Mouse (Mus musculus) heart, embryonic 13.5 days (tissue): Measurements from ENCODE around the gene Pxn. TPM values are rescaled to one million over a fixed set of nuclear protein-coding genes. Genes with fewer than 3 reads are reported as not detected.
"Not testable (repeated sequence)": the region's sequence is repeated elsewhere in the genome, so short reads cannot be mapped to it uniquely, and the experiment has no call there.

Source experiments
- ATAC-seq: fragments of 200-750 bp; cut with Nextera tagmentation; 2 replicates; pipeline ENCODE4 v1.8.0; 2017; ENCODE audit warnings: moderate TSS enrichment; ENCODE audit not compliant: insufficient number of reproducible peaks, low FRiP score, low TSS enrichment; ENCODE audit errors: extremely low read depth
- H3K27ac ChIP-seq: fragments of 300-500 bp; sonication (generic); replicated peaks from 2 replicates; pipeline ENCODE4 v1.5.1; 2015; ENCODE audit warnings: moderate library complexity, mild to moderate bottlenecking, inconsistent platforms
- H3K27me3 ChIP-seq: fragments of 300-500 bp; sonication (generic); replicated peaks from 2 replicates; pipeline ENCODE4 v1.6.1; 2015; ENCODE audit warnings: mild to moderate bottlenecking, inconsistent platforms
- H3K36me3 ChIP-seq: fragments of 300-500 bp; sonication (generic); 2 replicates; pipeline ENCODE4 v1.6.1; 2015; ENCODE audit warnings: mild to moderate bottlenecking, inconsistent platforms
- H3K4me1 ChIP-seq: fragments of 300-500 bp; sonication (generic); 2 replicates; pipeline ENCODE4 v1.6.1; 2015; ENCODE audit warnings: inconsistent platforms
- H3K4me2 ChIP-seq: fragments of 300-500 bp; sonication (generic); 2 replicates; pipeline ENCODE4 v1.6.1; 2015; ENCODE audit warnings: inconsistent platforms, mild to moderate bottlenecking, moderate library complexity
- H3K4me3 ChIP-seq: fragments of 300-500 bp; sonication (generic); 2 replicates; pipeline ENCODE4 v1.5.1; 2015; ENCODE audit warnings: moderate library complexity, mild to moderate bottlenecking, inconsistent platforms
- H3K9ac ChIP-seq: fragments of 300-500 bp; sonication (generic); 2 replicates; pipeline ENCODE4 v1.6.1; 2015; ENCODE audit warnings: inconsistent platforms, mild to moderate bottlenecking, moderate library complexity
- H3K9me3 ChIP-seq: fragments of 300-500 bp; sonication (generic); 2 replicates; pipeline ENCODE4 v1.6.1; 2016; ENCODE audit warnings: inconsistent platforms
- WGBS: fragments of 180-500 bp; shearing (Covaris S2); methylation state at CpG from one replicate; pipeline ENCODE4 v1.1.7; 2015; ENCODE audit warnings: mixed read lengths; 5-methylcytosine and 5-hydroxymethylcytosine counted together
- polyA plus RNA-seq: library from polyadenylated mRNA; unstranded; fragments of >200 nt; fragmentation: Nextera tagmentation; extraction: Ambion mirVana; gene quantifications from 2 replicates; pipeline ENCODE4 v1.2.1, GENCODE M21; 2015

Gene Pxn
- polyA plus RNA-seq, 1 experiment from 2014 or later: 31.7 TPM

DNA sequence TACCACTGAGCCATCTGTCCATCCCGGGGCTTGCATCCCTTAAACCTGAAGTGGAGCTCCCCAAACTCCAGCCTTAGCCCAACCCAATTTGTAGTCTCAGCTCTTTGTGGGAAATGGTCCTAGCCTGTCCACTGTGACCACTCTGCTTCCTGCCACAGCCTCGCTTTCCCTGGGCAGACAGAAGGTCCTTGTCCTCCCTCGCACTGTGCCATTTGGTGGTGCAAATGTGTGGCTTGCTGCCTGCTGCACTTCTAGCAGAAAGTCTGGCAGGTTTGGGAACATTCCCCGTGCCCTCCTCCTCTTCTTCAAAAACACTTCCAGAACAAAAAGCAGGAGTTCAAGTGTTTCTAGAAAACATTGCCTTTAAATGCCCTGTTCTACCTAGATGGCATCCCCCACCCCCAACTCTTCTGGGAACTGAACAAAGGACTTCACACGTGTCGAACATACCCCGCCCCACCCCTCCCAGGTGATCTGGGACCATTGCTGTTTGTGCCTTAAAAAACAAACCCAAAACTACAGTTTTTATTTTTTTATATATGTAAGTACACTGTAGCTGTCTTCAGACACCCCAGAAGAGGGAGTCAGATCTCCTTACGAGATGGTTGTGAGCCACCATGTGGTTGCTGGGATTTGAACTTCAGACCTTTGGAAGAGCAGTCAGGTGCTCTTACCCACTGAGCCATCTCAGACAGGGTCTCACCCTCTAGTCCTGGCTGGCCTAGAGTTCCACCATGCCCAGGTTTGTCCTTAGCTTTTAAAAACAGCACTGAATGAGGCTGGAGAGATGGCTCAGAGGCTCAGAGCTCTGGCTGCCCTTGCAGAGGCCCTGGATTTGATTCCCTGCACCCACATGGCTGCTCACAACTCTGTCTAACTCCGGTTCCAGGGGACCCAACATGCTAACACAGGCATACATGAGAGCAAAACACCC lies 7.9 kb upstream of the Pxn start:
- Histone ChIP-seq H3K36me3 (no peaks in the 10 kb centered on the region), H3K4me2 (no peak overlapping the region), H3K4me3 (no peak overlapping the region), H3K27ac (no peak overlapping the region), H3K27me3 (no peaks in the 10 kb centered on the region; the same call in 1 of the 2 replicates), H3K9ac (no peak overlapping the region), H3K4me1 (peaks cover 11% of the 10 kb centered on the region), H3K9me3 (no peaks in the 10 kb centered on the region)
- 45% methylated on average over 9 of the region's 9 CpGs for WGBS
- no peak for ATAC-seq

DNA sequence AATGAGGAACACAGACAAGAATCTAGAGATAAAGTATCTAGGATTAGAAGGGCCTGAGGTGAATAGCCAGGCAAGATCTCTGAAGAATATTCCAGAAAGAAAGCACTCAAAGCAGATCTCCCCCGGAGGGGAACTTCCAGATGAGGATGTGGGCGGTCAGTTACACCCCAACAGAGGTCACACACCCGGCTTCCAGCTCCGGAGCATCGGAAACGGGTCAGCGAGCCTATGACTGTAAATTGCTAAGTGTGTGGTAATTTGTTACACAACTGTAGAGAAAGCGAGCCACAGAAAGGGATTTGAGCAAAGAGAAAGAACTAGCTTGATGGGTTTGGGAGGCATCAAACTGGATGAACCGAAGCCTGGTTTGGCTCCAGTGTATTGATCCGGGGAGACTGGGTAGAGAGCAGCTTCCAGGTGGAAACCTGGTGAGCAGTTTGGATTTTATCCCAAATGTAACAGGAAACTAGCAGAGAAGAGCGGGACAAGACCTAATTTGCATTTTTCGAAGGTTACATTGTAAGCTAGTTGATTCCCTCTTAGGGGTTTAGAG lies 6.0 kb upstream of the Pxn start:
- no peak overlapping the region for H3K4me3 ChIP-seq
- no peak for ATAC-seq
- 70% methylated on average over 12 of the region's 12 CpGs for WGBS
- no peak overlapping the region for H3K27ac ChIP-seq
- H3K9me3 ChIP-seq: no peaks in the 10 kb centered on the region
- H3K36me3 ChIP-seq: no peaks in the 10 kb centered on the region
- no peaks in the 10 kb centered on the region; the same call in 1 of the 2 replicates for H3K27me3 ChIP-seq
- no peaks in the 10 kb centered on the region for H3K4me1 ChIP-seq
- H3K9ac ChIP-seq: no peak overlapping the region
- H3K4me2 ChIP-seq: no peak overlapping the region

DNA sequence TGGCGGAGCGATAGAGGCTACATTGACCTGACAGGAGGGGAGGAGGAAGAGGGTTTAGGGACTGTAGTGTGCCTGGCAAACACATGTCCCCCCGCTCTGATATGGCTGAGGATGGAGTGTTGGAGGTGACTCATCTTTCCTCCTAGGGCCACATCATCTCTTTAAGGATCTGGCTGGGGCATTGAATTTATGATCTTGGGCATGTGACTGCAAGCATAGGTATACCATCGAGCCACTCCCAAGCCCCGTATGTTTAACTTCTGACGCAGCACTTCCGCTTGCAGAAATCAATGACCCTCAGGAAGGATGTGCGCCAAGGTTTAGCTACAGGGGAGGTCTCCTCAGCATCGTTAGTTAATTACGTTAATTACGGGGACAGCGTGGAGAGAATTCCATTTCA lies 3.4 kb upstream of the Pxn start:
- Histone ChIP-seq H3K9ac (no peak overlapping the region), H3K4me3 (no peak overlapping the region), H3K4me1 (peaks cover 11% of the 10 kb centered on the region), H3K27me3 (no peaks in the 10 kb centered on the region; the same call in 1 of the 2 replicates), H3K9me3 (no peaks in the 10 kb centered on the region), H3K4me2 (no peak overlapping the region), H3K36me3 (no peaks in the 10 kb centered on the region), H3K27ac (no peak overlapping the region)
- 56% methylated on average over 12 of the region's 12 CpGs for WGBS
- no peak for ATAC-seq

DNA sequence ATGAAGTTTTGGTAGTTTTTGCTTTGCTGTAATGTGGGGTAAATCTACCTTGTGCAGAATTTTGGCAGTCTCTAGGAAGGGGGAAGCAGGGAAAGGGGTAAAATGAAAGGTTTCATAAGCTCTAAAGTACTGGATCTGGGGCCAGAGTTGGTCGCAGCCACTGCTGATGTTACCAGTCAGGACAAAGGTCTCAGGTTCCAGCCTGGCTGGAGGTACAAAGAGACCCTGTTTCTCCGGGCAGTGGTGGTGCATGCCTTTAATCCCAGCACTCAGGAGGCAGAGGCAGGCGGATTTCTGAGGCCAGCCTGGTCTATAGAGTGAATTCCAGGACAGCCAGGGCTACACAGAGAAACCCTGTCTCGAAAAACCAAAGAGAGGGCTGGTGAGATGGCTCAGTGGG lies 859 bp upstream of the Pxn start:
- WGBS: 65% methylated on average over 4 of the region's 4 CpGs
- not testable (repeated sequence) for H3K9ac ChIP-seq, ATAC-seq, H3K9me3 ChIP-seq, H3K4me2 ChIP-seq, H3K36me3 ChIP-seq, H3K27me3 ChIP-seq, H3K4me3 ChIP-seq, H3K27ac ChIP-seq
- H3K4me1 ChIP-seq: peaks cover 36% of the 10 kb centered on the region

DNA sequence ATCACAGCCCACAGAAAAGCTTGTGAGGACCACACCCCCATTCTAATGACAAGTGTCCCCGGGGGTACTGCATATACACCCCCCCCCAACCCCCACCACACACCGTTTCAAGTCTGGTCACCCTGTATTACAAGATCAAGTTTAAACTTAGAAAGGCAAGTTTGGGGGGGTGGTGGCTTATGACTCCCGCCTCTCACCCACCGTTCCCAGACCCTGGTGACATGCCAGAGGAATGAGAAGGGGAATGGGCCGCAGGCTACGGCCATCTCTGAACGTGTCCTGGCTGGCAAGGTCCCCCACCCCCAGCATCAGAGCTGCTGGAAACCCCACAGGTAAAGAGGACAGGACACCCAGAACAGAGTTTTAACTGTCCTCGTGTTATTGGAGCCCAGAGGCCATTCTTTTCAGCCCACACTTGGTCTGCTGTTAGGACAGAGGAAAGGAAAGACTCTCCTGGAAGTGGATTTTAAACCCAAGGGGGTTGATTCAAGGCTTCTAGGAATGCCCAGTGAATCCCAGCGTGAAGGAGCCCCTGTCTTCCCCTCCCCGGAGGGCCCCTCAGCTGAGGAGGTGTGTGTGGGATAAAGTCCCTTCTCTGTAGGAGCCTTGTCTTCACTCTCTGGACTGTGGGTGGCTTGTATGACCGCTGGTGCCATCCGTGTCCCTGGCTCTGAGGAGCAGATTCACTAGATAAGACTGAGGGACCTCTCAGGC lies 948 bp downstream of the Pxn start:
- Histone ChIP-seq H3K9ac (peak overlapping the region; percentile 98), H3K27ac (peak overlapping the region; percentile 75), H3K36me3 (peaks cover 5% of the 10 kb centered on the region), H3K27me3 (no peaks in the 10 kb centered on the region; the same call in 1 of the 2 replicates), H3K9me3 (no peaks in the 10 kb centered on the region), H3K4me1 (peaks cover 47% of the 10 kb centered on the region), H3K4me3 (peak overlapping the region; percentile 95), H3K4me2 (peak overlapping the region; percentile 94)
- ATAC-seq: 0 out of 2 replicates have a peak, but pooled peaks have one; percentile 3
- WGBS: 14% methylated on average over 12 of the region's 12 CpGs

DNA sequence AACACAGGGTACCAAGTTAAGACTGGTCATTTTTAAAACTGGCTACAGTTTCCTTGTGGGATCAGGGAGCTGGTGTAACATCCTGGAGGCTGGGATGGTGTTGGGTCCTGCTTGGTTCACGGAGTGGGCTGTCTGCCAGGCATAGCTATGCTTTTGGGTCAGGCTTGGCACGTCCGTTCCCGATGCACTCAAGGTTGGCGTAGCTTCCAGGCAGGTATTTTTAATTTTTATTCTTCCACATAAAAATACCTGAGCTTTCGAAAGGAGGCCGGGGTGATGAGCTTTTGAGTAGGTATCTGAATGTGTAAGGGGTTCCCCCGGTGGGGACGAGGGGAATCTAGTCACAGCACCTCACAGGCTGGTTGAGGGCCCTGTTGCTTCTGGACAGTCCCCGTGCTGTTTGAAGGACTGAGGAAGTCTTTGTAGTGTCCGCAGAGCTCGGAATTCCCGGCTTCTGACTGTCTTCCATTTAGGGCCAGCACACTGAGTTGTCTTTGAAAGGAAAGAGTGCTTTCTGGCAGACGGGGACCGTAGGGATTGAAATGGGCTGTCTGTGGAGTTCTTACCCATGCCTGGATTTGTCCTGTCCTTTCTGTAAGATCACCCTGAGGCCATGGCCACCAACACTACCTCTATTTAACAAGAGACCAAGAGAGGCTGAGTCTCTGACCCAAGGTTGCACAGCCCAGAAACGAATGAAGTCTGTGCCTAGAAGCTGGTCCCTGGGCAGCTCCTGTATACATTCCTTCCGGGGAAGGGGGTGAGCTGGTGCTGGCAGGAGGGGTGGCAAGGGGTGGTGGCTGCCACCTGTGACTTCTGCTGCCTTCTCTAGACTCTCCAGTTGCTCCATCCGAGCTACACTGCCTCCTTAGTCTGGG lies 1.7 kb downstream of the Pxn start:
- Histone ChIP-seq H3K4me2 (peak overlapping the region; percentile 94), H3K4me1 (peaks cover 48% of the 10 kb centered on the region), H3K4me3 (peak overlapping the region; percentile 95), H3K27me3 (no peaks in the 10 kb centered on the region; the same call in 1 of the 2 replicates), H3K9ac (peak overlapping the region; percentile 98), H3K27ac (peak overlapping the region; percentile 75), H3K9me3 (no peaks in the 10 kb centered on the region), H3K36me3 (peaks cover 11% of the 10 kb centered on the region)
- 51% methylated on average over 18 of the region's 18 CpGs for WGBS
- no peak for ATAC-seq

DNA sequence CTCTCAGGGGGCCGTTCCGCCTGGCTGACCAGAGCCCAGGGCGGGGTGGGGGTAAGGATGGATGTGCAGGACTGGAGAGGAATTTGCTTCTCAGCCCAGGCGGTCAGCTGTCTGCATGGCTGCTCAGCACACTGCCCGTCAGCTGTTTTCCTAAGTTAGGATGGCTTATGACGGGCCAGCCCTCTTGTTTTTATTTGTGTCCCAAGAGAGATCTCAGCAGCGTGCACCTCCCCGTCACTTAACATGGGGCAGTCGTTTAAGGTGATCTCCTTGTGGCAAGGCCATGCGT lies 2.3 kb downstream of the Pxn start:
- H3K27ac ChIP-seq: peak overlapping the region; percentile 75
- H3K4me1 ChIP-seq: peaks cover 54% of the 10 kb centered on the region
- 37% methylated on average over 10 of the region's 10 CpGs for WGBS
- H3K4me3 ChIP-seq: peak overlapping the region; percentile 95
- peak overlapping the region; percentile 98 for H3K9ac ChIP-seq
- H3K4me2 ChIP-seq: peak overlapping the region; percentile 94
- no peaks in the 10 kb centered on the region for H3K9me3 ChIP-seq
- H3K27me3 ChIP-seq: no peaks in the 10 kb centered on the region
- peaks cover 17% of the 10 kb centered on the region for H3K36me3 ChIP-seq
- ATAC-seq: no peak

DNA sequence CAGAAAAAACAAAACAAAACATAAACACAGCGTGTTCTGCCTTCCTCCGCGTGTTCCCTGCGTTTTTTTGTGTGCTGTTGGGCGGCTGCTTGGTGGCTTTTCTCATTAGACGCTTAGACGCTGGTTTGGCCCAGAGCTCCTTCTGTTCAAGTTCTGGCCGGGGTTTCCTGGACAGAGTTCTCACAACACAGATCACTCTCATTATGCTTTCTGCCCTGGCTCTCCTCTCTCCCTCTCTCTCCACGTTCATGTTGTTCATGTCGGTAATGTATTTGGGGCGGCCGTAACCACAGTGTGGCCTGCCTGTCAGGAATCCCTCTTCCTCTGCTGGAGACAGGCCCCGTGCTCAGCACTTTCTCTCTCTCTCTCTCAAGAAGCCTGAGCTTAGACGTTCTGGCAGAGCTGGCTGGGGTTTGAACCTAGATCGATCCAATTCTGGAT lies 2.9 kb downstream of the Pxn start:
- H3K9me3 ChIP-seq: no peaks in the 10 kb centered on the region
- H3K4me2 ChIP-seq: peak overlapping the region; percentile 94
- no peak for ATAC-seq
- H3K4me1 ChIP-seq: peaks cover 59% of the 10 kb centered on the region
- peak overlapping the region; percentile 98 for H3K9ac ChIP-seq
- peak overlapping the region; percentile 75 for H3K27ac ChIP-seq
- peaks cover 18% of the 10 kb centered on the region for H3K36me3 ChIP-seq
- 46% methylated on average over 15 of the region's 15 CpGs for WGBS
- no peaks in the 10 kb centered on the region for H3K27me3 ChIP-seq
- H3K4me3 ChIP-seq: peak overlapping the region; percentile 95

DNA sequence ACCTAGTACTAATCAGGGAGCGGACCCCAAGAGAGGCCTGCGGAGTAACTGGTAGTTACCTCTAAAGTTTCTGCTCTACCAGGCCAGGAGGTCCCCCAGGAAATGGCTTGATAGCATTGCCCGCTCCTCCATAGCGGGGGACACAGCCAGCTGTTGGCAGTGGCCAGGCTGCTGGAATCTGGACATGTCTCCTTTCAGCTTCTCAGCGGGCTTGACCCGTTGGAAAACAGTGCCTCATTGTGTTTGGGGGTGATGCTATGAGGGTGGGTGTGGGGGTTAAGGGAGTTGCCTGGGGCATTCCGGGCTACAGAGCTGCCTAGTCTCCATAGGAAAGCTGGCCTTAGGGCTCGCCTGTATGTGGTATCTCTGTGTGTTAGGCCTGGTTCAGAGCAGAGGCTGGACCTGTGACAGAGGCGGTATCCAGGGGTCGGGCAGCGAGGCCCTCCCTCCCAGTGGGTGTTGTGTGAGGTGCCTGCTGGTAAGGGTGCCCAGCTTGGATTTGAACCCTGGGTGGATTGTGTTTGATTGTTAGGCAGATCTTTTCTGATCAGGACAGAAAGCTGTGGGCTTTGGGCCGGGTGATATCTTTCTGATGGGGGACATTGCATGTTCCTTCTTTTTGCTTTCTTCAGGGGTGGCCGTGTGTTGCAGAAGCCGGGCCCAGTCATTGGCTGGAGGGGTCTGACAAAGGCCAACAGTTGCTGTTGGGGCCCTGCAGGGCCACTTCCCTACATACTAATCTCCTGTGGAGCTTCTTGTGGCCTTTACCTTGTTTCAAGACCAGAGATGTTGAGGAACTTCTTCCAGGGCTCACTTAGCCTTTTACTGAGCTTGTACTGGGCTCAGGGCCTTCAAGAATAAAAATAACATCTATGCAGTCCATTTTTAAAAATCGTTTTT lies 3.6 kb downstream of the Pxn start:
- no peak for ATAC-seq
- whole genome bisulfite sequencing: 57% methylated on average over 15 of the region's 15 CpGs
- Histone ChIP-seq H3K4me1 (peaks cover 66% of the 10 kb centered on the region), H3K9ac (peak overlapping the region; percentile 98), H3K27ac (peak overlapping the region; percentile 75), H3K4me3 (peak overlapping the region; percentile 95), H3K4me2 (peak overlapping the region; percentile 94), H3K27me3 (no peaks in the 10 kb centered on the region), H3K9me3 (no peaks in the 10 kb centered on the region), H3K36me3 (peaks cover 18% of the 10 kb centered on the region)

DNA sequence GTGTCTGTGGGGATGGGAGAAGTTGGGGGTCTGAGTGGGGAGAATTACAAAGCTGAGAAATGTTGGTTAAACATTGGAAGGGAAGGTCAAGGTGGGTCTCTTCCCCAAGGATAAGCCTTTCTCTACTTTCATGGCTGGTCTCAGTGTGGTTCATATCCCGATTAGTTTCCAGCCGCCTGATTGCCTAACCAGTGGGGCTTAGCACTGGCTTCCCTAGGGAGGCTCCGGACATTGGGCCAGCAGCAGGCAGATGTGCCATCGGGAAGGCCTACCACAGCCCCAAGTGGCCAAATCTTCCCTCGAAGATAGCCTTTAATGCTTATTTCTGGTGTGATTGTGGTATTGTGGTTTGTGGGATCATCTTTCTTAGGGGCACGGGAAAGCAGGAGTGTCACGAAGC lies 5.9 kb downstream of the Pxn start:
- no peak for ATAC-seq
- Histone ChIP-seq H3K4me3 (no peak overlapping the region), H3K4me2 (no peak overlapping the region), H3K9ac (no peak overlapping the region), H3K27me3 (no peaks in the 10 kb centered on the region), H3K36me3 (peaks cover 24% of the 10 kb centered on the region), H3K4me1 (peaks cover 77% of the 10 kb centered on the region), H3K27ac (no peak overlapping the region), H3K9me3 (no peaks in the 10 kb centered on the region)
- 85% methylated on average over 7 of the region's 7 CpGs for WGBS
